Mouse (Mus musculus): Measurements from ENCODE around the gene Coq3. TPM values are rescaled to one million over a fixed set of nuclear protein-coding genes. Genes with fewer than 3 reads are reported as not detected.
A peak's percentile ranks its signal among the peaks of the same experiment; 100 is the strongest.

Coq3 gene
- polyA plus RNA-seq (2015; fragmentation: Nextera tagmentation; extraction: Ambion mirVana), result 16.3 and 16.7 TPM in 2 replicates

DNA sequence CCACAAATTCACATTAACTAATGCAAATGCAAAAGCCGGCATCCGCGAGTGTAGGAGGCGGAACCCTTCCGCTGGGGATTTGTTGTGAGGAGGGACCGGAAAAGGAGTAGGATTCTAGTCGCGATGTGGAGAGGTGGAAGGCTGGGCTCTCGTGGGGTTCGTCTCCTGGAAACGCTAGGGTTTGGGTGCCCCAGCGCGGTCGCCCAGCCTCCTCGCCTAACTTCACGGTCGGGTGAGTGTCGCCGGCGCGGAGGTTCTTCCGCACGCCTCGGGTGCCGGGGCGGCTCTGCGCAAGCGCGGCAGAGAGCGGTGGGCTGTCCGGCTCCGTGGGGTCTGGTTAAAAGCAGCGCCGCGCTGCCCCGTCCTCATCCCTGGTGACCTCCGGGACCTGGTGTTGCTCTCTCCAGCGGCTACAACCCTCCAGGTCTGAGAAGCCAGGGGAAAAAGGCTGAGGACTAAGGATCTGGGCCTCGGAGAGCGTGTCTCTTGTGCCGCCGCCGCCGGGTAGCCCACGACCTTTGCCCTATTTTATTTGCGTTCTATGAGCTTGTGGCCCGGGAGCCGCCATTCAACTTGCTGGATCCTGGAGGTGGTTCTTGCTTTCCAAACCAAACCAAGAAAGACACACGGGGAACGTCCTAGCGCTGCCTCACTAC lies at the start of gene Coq3:
Coq3 (plus strand) TSS at position 109 of the 656 bp plus-strand sequence.
- peak within 1 kb of the TSS; percentile 83 for H3K4me3 ChIP-seq
- WGBS, result under 1% methylated on average over 51 of the region's 51 CpGs
- no peaks in the 10 kb centered on the region for H3K9me3 ChIP-seq
- peak within 1 kb of the TSS; percentile 91 for H3K9ac ChIP-seq
- peaks cover 19% of the 10 kb centered on the region for H3K36me3 ChIP-seq
- H3K4me2 ChIP-seq, result peak within 1 kb of the TSS; percentile 73
- H3K27ac ChIP-seq (replicated peaks), result peak within 1 kb of the TSS; percentile 96
- no peaks in the 10 kb centered on the region for H3K27me3 ChIP-seq (replicated peaks)
- ATAC-seq (ENCODE audit: extremely low read depth, insufficient number of reproducible peaks, low FRiP score, low TSS enrichment), result peak; percentile 76
- peaks cover 8% of the 10 kb centered on the region for H3K4me1 ChIP-seq

DNA sequence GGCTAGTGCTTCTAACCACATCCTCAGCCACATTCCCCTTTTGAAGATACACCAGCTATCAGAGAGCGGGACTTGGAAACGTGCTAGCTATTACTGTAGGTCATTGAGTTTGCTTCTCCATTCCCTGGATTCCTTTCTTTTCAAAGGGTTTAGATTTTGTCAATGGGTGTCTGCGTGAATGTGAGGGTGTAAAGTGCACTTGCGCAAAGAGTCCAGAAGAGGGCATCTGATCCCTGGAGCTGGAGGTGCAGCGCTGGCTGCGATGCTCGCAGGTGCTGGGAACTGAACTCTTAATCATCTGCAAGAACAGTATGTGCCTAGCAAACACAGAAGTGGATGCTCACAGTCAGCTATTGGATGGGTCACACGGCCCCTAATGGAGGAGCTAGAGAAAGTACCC lies 46.6 kb upstream of the Coq3 start:
- Histone ChIP-seq H3K27me3 (replicated peaks) (no peaks in the 10 kb centered on the region), H3K4me2 (no peak overlapping the region), H3K4me1 (no peaks in the 10 kb centered on the region), H3K27ac (replicated peaks) (no peak overlapping the region), H3K36me3 (peaks cover 53% of the 10 kb centered on the region), H3K4me3 (no peak overlapping the region), H3K9ac (no peak overlapping the region), H3K9me3 (no peaks in the 10 kb centered on the region)
- no peak for ATAC-seq (ENCODE audit: extremely low read depth, insufficient number of reproducible peaks, low FRiP score, low TSS enrichment)
- 91% methylated on average over 8 of the region's 8 CpGs for WGBS

GRCm38 (mm10) chr4:21847481-21848286 lies 31.8 kb upstream of the Coq3 start, which contains the start of gene Pnisr:
Gene Pnisr (plus strand): TSS chr4:21847583.
- peak within 1 kb of the TSS; percentile 96 for H3K27ac ChIP-seq (replicated peaks)
- peak within 1 kb of the TSS; percentile 69 for H3K4me3 ChIP-seq
- H3K27me3 ChIP-seq (replicated peaks), result no peaks in the 10 kb centered on the region
- WGBS, result under 1% methylated on average over 50 of the region's 50 CpGs
- peak within 1 kb of the TSS; percentile 71 for H3K4me2 ChIP-seq
- H3K9ac ChIP-seq, result peak within 1 kb of the TSS; percentile 87
- H3K9me3 ChIP-seq, result no peaks in the 10 kb centered on the region
- H3K4me1 ChIP-seq, result peaks cover 26% of the 10 kb centered on the region
- ATAC-seq (ENCODE audit: extremely low read depth, insufficient number of reproducible peaks, low FRiP score, low TSS enrichment), result peak; percentile 95
- peaks cover 4% of the 10 kb centered on the region; the same call in 1 of the 2 replicates for H3K36me3 ChIP-seq

GRCm38 (mm10) chr4:21848287-21848630 lies 31.2 kb upstream of the Coq3 start:
- peak overlapping the region; percentile 96 for H3K27ac ChIP-seq (replicated peaks)
- H3K36me3 ChIP-seq, result peaks cover 4% of the 10 kb centered on the region; the same call in 1 of the 2 replicates
- H3K9ac ChIP-seq, result peak overlapping the region; percentile 87
- WGBS, result 0% methylated on average over 24 of the region's 24 CpGs
- H3K4me2 ChIP-seq, result peak overlapping the region; percentile 71
- H3K4me1 ChIP-seq, result peaks cover 26% of the 10 kb centered on the region
- H3K9me3 ChIP-seq, result no peaks in the 10 kb centered on the region
- H3K4me3 ChIP-seq, result peak overlapping the region; percentile 69
- H3K27me3 ChIP-seq (replicated peaks), result no peaks in the 10 kb centered on the region
- peak; percentile 77 for ATAC-seq (ENCODE audit: extremely low read depth, insufficient number of reproducible peaks, low FRiP score, low TSS enrichment)

- WGBS, result 81% methylated on average over 1 of the region's 1 CpGs
- Histone ChIP-seq H3K27me3 (replicated peaks) (no peaks in the 10 kb centered on the region), H3K4me1 (no peaks in the 10 kb centered on the region), H3K9me3 (no peaks in the 10 kb centered on the region), H3K4me2 (no peak overlapping the region), H3K9ac (no peak overlapping the region), H3K36me3 (peaks cover 71% of the 10 kb centered on the region), H3K4me3 (no peak overlapping the region), H3K27ac (replicated peaks) (no peak overlapping the region)
- ATAC-seq (ENCODE audit: extremely low read depth, insufficient number of reproducible peaks, low FRiP score, low TSS enrichment), result no peak
These were observed 22.0 kb upstream of the Coq3 start for GRCm38 (mm10) chr4:21857481-21857880.

DNA sequence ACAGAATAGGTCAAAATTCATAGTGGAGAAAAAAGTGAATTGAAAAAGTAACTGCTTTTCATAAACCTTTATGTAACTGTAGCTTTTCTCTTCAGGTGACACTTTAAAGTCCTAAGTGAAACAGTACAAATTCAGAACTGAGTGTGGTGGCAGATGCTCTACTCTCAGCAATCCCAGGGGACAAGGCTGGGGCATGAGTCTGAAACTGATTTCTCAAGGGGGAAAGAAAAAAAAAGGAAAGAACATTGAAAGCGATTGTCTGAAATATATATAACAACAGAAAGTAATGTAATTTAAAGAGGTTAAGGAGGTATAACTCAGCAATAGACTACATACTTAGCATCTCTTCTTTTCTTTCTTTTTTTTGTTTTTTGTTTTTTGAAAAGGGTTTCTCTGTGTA lies 14.2 kb upstream of the Coq3 start:
- no peak for ATAC-seq (ENCODE audit: extremely low read depth, insufficient number of reproducible peaks, low FRiP score, low TSS enrichment)
- no peak overlapping the region for H3K4me2 ChIP-seq
- H3K36me3 ChIP-seq, result peaks cover 86% of the 10 kb centered on the region
- no peaks in the 10 kb centered on the region for H3K27me3 ChIP-seq (replicated peaks)
- H3K9ac ChIP-seq, result no peak overlapping the region
- no peak overlapping the region for H3K27ac ChIP-seq (replicated peaks)
- 100% methylated on average over 1 of the region's 1 CpGs for WGBS
- no peaks in the 10 kb centered on the region for H3K9me3 ChIP-seq
- H3K4me1 ChIP-seq, result no peaks in the 10 kb centered on the region
- no peak overlapping the region for H3K4me3 ChIP-seq

- H3K4me1 ChIP-seq, result peaks cover 8% of the 10 kb centered on the region
- H3K36me3 ChIP-seq, result peaks cover 27% of the 10 kb centered on the region
- no peak overlapping the region for H3K27ac ChIP-seq (replicated peaks)
- no peaks in the 10 kb centered on the region for H3K9me3 ChIP-seq
- no peaks in the 10 kb centered on the region for H3K27me3 ChIP-seq (replicated peaks)
- peak overlapping the region; percentile 73 for H3K4me2 ChIP-seq
- H3K4me3 ChIP-seq, result peak overlapping the region; percentile 83
- ATAC-seq (ENCODE audit: extremely low read depth, insufficient number of reproducible peaks, low FRiP score, low TSS enrichment), result no peak
- WGBS, result 36% methylated on average over 6 of the region's 6 CpGs
- H3K9ac ChIP-seq, result peak overlapping the region; percentile 91
These were observed 697 bp upstream of the Coq3 start for GRCm38 (mm10) chr4:21878776-21879175.

GRCm38 (mm10) chr4:21882806-21883205 lies 3.3 kb downstream of the Coq3 start:
- Histone ChIP-seq H3K9me3 (no peaks in the 10 kb centered on the region), H3K4me1 (peaks cover 8% of the 10 kb centered on the region), H3K27me3 (replicated peaks) (no peaks in the 10 kb centered on the region), H3K4me2 (no peak overlapping the region), H3K4me3 (no peak overlapping the region), H3K27ac (replicated peaks) (no peak overlapping the region), H3K36me3 (no peaks in the 10 kb centered on the region), H3K9ac (no peak overlapping the region)
- ATAC-seq (ENCODE audit: extremely low read depth, insufficient number of reproducible peaks, low FRiP score, low TSS enrichment), result no peak
- 85% methylated on average over 6 of the region's 6 CpGs for WGBS

DNA sequence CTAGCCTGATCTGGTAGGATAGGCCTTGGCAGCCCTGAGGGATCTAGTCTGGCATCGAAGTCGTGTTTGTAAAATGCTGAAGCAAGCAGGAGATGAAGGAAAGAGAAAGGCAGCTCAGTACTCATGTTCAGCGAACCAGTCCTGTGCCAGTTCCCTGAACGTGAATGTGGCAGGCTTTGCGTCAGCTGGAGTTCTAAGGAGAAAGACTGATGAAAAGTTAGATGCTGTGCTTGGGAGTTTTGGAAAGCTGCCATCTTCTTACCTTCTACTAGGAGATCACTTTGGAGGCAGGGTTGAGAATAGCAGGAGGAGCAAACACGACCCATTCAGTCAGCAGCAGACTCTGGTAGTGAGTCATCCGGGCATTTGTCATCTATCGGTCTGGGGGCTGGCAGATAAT lies 6.4 kb downstream of the Coq3 start:
- no peak for ATAC-seq (ENCODE audit: extremely low read depth, insufficient number of reproducible peaks, low FRiP score, low TSS enrichment)

DNA sequence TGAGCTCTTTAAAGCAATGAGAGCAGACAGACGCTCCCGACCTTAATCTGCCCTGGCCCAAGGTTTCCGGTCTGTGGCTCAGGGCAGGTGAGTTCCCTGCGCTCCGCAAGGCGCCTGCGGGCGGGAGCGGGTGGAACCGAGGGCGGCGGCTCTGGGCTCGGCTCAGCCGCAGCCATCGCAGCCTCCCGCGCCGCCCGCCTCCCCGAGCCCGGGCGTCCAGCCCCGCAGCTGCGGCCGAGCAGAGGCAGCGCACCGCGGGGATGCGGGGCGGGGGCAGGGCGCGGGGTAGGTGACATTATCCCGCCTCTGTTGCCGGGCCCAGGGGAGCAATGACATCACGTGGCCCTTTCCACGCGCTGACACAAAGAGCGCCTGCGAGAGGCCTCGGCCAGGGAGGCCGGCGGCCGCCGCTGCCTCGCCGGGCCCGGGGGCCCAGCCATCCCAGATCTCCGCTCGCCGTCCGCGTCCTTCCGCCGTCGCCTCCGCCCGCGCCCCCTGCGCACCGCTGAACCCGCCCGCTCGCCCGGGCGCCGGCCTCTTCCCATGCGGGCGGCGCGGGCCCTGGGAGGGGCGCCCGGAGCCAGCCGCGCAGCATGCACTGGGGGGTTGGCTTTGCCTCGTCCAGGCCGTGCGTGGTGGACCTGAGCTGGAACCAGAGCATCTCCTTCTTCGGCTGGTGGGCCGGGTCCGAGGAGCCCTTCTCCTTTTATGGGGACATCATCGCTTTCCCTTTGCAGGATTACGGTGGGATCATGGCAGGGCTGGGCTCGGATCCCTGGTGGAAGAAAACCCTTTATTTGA lies 51.7 kb downstream of the Coq3 start, which contains the start of gene Faxc:
Faxc (plus strand) TSS at position 359 of the 801 bp plus-strand sequence.
- under 1% methylated on average over 67 of the region's 83 CpGs for WGBS
- Histone ChIP-seq H3K36me3 (no peaks in the 10 kb centered on the region), H3K27ac (replicated peaks) (peak within 1 kb of the TSS; percentile 52; the same call in 1 of the 2 replicates), H3K4me3 (peak within 1 kb of the TSS; percentile 77), H3K4me1 (peaks cover 8% of the 10 kb centered on the region; the same call in 1 of the 2 replicates), H3K27me3 (replicated peaks) (peaks cover 19% of the 10 kb centered on the region), H3K4me2 (peak within 1 kb of the TSS; percentile 85), H3K9ac (peak within 1 kb of the TSS; percentile 92), H3K9me3 (no peaks in the 10 kb centered on the region)
- ATAC-seq (ENCODE audit: extremely low read depth, insufficient number of reproducible peaks, low FRiP score, low TSS enrichment), result peak; percentile 77; the same call in 1 of the 2 replicates

More for the DNA sequence above, 6.4 kb downstream of the Coq3 start:
- Histone ChIP-seq H3K4me2 (no peak overlapping the region), H3K4me1 (no peaks in the 10 kb centered on the region), H3K36me3 (no peaks in the 10 kb centered on the region), H3K27ac (replicated peaks) (no peak overlapping the region), H3K9ac (no peak overlapping the region), H3K9me3 (no peaks in the 10 kb centered on the region), H3K4me3 (no peak overlapping the region), H3K27me3 (replicated peaks) (no peaks in the 10 kb centered on the region)
- 67% methylated on average over 8 of the region's 8 CpGs for WGBS
